Mouse (Mus musculus) cerebellum, postnatal 10 days (tissue): ENCODE measurements around the gene Tiparp.

Source experiments
- DNase-seq, 2 experiments: peaks; one replicate each; pipeline ENCODE4 v3.0.0; 2021; ENCODE audit warnings: mixed read lengths in 2 of 2

The Tiparp gene

GRCm38 (mm10) chr3:65527691-65528601 lies at the start of gene Tiparp:
Gene Tiparp, plus strand, starts transcription at chr3:65528410.
- DNase-seq = peak; percentile 94 to 97

- DNase-seq = no peak
Observed at GRCm38 (mm10) chr3:65480676-65481075, 47.5 kb upstream of the Tiparp start.

GRCm38 (mm10) chr3:65482266-65482665 lies 45.9 kb upstream of the Tiparp start:
- peak; percentile 53 to 66 for DNase-seq

GRCm38 (mm10) chr3:65482698-65483407 lies 45.4 kb upstream of the Tiparp start:
- no peak for DNase-seq

GRCm38 (mm10) chr3:65484161-65484733 lies 44.0 kb upstream of the Tiparp start:
- no peak for DNase-seq

- no peak for DNase-seq
Observed at GRCm38 (mm10) chr3:65487419-65488088, 40.7 kb upstream of the Tiparp start.

GRCm38 (mm10) chr3:65488556-65489244 lies 39.5 kb upstream of the Tiparp start:
- no peak for DNase-seq

- no peak for DNase-seq
Observed at GRCm38 (mm10) chr3:65489601-65490000, 38.6 kb upstream of the Tiparp start.

GRCm38 (mm10) chr3:65494291-65494763 lies 33.9 kb upstream of the Tiparp start:
- peak; percentile 25 to 38 for DNase-seq

- DNase-seq = no peak
Observed at GRCm38 (mm10) chr3:65507766-65508165, 20.4 kb upstream of the Tiparp start.

GRCm38 (mm10) chr3:65510588-65510987 lies 17.6 kb upstream of the Tiparp start:
- DNase-seq = no peak

- DNase-seq = no peak
Observed at GRCm38 (mm10) chr3:65515751-65516150, 12.5 kb upstream of the Tiparp start.

- DNase-seq = no peak
Observed at GRCm38 (mm10) chr3:65516526-65516925, 11.7 kb upstream of the Tiparp start.

GRCm38 (mm10) chr3:65517141-65517540 lies 11.1 kb upstream of the Tiparp start:
- DNase-seq = no peak

GRCm38 (mm10) chr3:65517747-65518527 lies 10.3 kb upstream of the Tiparp start:
- no peak for DNase-seq

GRCm38 (mm10) chr3:65521391-65521790 lies 6.8 kb upstream of the Tiparp start:
- DNase-seq = no peak

GRCm38 (mm10) chr3:65523397-65523796 lies 4.8 kb upstream of the Tiparp start:
- DNase-seq = no peak

- DNase-seq = no peak
Observed at GRCm38 (mm10) chr3:65525731-65526130, 2.5 kb upstream of the Tiparp start.

- no peak for DNase-seq
Observed at GRCm38 (mm10) chr3:65527196-65527595, 1.0 kb upstream of the Tiparp start.

- DNase-seq = peak; percentile 84
Observed at GRCm38 (mm10) chr3:65528614-65529470, 632 bp downstream of the Tiparp start.
